Mouse (Mus musculus) CH12.LX (cell line): Measurements from ENCODE around the gene Adgrg1.

Experiments used
- CHD2 ChIP-seq: IDR thresholded peaks from 2 replicates; pipeline ENCODE4 v1.6.1; 2011; ENCODE audit warnings: low read length, improper control_type of control experiment
- CTCF ChIP-seq, 2 experiments: IDR thresholded peaks in 1 of 2; conservative IDR thresholded peaks in 1 of 2; 2 replicates each; pipeline ENCODE4 v1.5.1; 2011 to 2012; ENCODE audit warnings: low read depth in 2 of 2, low read length in 2 of 2, improper control_type of control experiment in 1 of 2, inconsistent platforms in 1 of 2, mild to moderate bottlenecking in 1 of 2, moderate library complexity in 1 of 2
- E2F4 ChIP-seq: IDR thresholded peaks from 2 replicates; pipeline ENCODE4 v1.6.1; 2011; ENCODE audit warnings: low read depth, low read length, improper control_type of control experiment; ENCODE audit not compliant: insufficient replicate concordance
- ELF1 ChIP-seq: IDR thresholded peaks from 2 replicates; pipeline ENCODE4 v1.6.1; 2014; ENCODE audit warnings: low read depth, mild to moderate bottlenecking, inconsistent platforms, low read length, improper control_type of control experiment
- EP300 ChIP-seq: IDR thresholded peaks from 2 replicates; pipeline ENCODE4 v1.6.1; 2011; ENCODE audit warnings: low read length, improper control_type of control experiment
- JUND ChIP-seq: conservative IDR thresholded peaks from 2 replicates; pipeline ENCODE4 v1.6.1; 2011; ENCODE audit warnings: low read depth, low read length, improper control_type of control experiment
- MAFK ChIP-seq: IDR thresholded peaks from 2 replicates; pipeline ENCODE4 v1.6.1; 2011; ENCODE audit warnings: low read length, improper control_type of control experiment; ENCODE audit not compliant: insufficient replicate concordance
- POLR2A ChIP-seq: IDR thresholded peaks from 2 replicates; pipeline ENCODE4 v1.6.1; 2011; ENCODE audit warnings: low read depth, mild to moderate bottlenecking, improper control_type of control experiment, low read length
- POLR2AphosphoS2 ChIP-seq: IDR thresholded peaks from 2 replicates; pipeline ENCODE4 v1.6.1; 2011; ENCODE audit warnings: low read depth, low read length, improper control_type of control experiment
- RAD21 ChIP-seq: IDR thresholded peaks from 2 replicates; pipeline ENCODE4 v1.6.1; 2011; ENCODE audit warnings: low read depth, mild to moderate bottlenecking, low read length, improper control_type of control experiment, moderate library complexity
- RCOR1 ChIP-seq: conservative IDR thresholded peaks from 2 replicates; pipeline ENCODE4 v1.6.1; 2012; ENCODE audit warnings: low read depth, mild to moderate bottlenecking, inconsistent platforms, low read length, improper control_type of control experiment
- SMC3 ChIP-seq: IDR thresholded peaks from 2 replicates; pipeline ENCODE4 v1.6.1; 2011; ENCODE audit warnings: low read depth, low read length, improper control_type of control experiment
- USF1 ChIP-seq: IDR thresholded peaks from 2 replicates; pipeline ENCODE4 v1.6.1; 2014; ENCODE audit warnings: low read depth, mild to moderate bottlenecking, inconsistent platforms, low read length, improper control_type of control experiment

DNA sequence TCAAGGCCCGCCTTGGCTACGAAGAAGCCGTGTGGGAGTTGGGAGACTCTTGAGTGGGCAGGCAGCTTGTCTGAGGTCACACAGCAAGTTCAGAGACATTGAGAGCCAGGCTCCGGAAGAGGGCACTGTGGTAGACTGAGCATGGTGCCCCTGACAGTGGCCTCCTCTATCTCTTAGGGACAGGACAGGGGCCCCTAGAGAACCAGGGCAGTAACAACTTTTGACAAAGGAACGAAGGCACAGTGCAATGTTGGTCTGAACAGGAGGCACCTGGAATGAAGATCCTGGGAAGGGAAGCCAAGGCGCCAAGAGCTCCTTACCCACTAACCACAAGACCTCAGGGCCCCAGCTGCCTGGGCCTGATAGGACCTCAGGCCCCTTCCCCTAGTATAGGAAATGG lies 10.5 kb downstream of the Adgrg1 start:
- no peak for TF ChIP-seq ELF1
- no peak for TF ChIP-seq POLR2A
- no peak for TF ChIP-seq USF1
- TF ChIP-seq JUND: no peak
- no peak for TF ChIP-seq CHD2
- no peak; a peak in 1 of 4 replicates for TF ChIP-seq CTCF (conservative IDR thresholded peaks at IDR 0.05 in 1 of 2, IDR thresholded peaks at IDR 0.05 in 1 of 2; ENCODE audit: low read depth in 2 of 2, low read length in 2 of 2)
- no peak for TF ChIP-seq POLR2AphosphoS2
- no peak for TF ChIP-seq MAFK
- no peak for TF ChIP-seq RCOR1
- no peak for TF ChIP-seq RAD21
- no peak for TF ChIP-seq SMC3
- no peak for TF ChIP-seq E2F4
- TF ChIP-seq EP300: no peak
